Mouse (Mus musculus) spleen, postnatal 4 days (tissue): ENCODE data around the gene Lsm12.
"Not testable (repeated sequence)": the region's sequence is repeated elsewhere in the genome, so short reads cannot be mapped to it uniquely, and the experiment has no call there.

Experiments
- DNase-seq, 2 experiments: peaks; one replicate each; pipeline ENCODE4 v3.0.0; 2022; ENCODE audit warnings: low spot score in 2 of 2

Gene Lsm12

GRCm38 (mm10) chr11:102186235-102186634 lies 1.1 kb upstream of the Lsm12 start:
- DNase-seq = no peak

DNA sequence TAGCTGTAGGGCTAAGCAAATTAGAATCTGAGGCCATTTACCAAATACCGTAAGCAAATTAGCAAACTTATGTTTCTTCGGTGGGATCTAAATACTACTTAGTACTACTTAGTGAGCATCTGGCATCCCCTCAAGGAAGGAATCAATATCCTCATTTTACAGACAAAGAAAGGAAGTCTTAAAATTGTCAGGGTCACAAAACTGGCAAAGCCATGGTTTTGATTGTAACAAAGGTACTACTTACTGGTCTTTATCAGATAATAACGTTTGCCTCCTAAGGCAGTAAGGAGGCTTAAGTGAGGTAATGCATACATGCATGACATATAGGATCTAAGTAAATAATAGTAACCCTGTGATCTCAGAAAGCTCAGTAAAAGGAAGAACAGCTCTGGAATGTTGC lies 581 bp upstream of the Lsm12 start:
- DNase-seq = no peak

DNA sequence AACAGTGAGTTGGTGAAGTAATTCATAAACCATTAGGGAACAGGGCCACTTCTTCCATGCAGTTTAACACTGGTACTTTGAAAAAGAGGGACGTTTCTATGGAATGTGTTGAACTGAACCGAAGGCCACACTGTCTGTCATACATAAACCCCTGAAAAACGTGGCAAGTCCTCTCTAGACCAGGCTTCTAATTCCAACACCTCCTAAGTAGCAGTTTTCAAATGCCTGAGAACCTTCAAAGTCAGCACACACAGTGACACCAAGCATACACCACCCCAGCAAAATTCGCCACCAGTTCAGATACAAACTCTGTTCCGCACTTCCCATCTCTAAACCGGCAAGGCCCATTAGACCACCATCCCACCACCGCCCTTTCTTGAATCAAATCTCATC lies 847 bp downstream of the Lsm12 start:
- no peak for DNase-seq

GRCm38 (mm10) chr11:102179836-102180235 lies 5.3 kb downstream of the Lsm12 start:
- no peak for DNase-seq

- DNase-seq = no peak
Observed at GRCm38 (mm10) chr11:102168689-102169088, 16.4 kb downstream of the Lsm12 start.

- DNase-seq = no peak
Observed at GRCm38 (mm10) chr11:102167539-102167938, 17.6 kb downstream of the Lsm12 start.

DNA sequence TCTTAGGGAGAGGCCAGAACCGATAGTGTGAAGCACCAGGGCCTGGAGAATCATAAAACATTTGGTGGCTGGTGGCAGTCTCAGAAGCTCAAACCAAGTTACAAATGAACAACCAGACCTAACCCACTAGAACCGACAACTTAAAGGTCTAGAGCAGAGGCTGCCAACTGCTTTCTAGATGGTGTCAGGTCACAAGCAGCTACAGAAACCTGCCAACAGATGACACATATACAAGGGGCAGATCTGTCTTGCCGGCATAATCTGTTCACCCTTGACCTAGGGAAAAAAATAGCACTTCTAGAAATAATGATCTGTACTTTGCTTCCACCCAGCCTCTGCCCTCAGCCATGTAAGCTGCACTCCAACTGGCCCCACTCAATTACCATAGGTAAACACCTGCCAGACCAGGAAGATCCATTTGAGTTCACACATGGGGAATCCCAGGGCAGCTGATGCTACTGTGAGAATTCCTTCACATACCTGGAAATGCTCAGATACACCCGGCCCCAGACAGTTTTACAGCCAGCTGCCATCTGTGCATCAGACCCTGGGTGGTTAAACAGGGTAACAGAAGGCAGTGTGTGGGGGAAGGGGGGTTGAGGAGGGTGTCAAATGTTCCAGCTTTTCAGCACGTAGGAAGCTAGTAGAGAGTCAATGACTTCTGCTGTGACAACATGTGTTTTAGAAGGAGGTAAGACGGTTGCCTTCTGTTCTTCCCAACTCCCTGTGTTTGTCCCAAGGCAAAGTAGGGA lies 18.9 kb downstream of the Lsm12 start:
- DNase-seq = no peak

GRCm38 (mm10) chr11:102159781-102160180 lies 25.3 kb downstream of the Lsm12 start:
- DNase-seq = no peak

GRCm38 (mm10) chr11:102158024-102158423 lies 27.1 kb downstream of the Lsm12 start:
- not testable (repeated sequence) for DNase-seq

DNA sequence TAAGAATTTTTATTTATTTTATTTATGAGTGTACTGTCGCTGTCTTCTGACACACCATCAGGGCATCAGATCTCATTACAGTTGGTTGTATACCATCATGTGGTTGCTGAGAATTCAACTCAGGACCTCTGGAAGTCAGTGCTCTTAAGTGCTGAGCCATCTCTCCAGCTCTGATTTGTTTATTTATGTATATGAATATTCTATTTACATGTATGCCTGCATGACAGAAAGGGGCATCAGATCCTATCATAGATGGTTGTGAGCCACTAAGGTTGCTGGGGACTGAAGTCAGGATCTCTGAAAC lies 28.4 kb downstream of the Lsm12 start:
- DNase-seq = no peak

DNA sequence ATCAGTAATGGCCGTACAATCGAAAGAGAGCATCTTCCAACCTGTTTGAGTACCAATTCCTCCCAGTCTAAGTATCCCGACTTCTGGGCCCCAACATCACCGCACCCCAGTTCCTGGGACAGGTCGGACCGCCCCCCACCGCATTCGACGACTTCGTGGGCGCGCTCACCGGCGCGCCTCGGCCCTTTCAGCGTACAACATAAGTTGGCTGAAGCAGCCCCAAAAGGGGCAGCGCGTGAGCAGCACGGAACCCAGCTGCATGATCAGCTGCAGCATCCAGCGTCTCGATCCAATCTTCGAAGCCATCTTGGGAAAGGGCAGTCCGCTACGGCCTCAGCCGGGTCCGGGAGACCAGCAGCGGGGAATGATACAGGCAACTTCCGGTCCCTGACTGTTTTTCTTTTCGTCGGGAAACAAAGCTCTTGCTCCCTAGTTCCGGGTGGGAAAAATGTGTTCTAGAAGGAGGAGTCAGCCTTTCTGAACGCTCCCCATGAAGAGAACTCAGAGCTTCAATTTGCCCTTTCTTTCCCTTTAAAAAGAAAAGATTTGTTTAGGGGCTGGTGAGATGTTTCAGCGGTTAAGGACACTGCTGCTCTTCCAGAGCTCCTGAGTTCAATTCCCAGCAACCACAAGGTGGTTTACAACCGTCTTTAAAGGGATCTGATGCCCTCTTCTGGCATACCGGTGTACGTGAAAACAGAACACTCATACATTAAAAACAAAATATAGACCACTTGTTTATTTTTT lies 28.9 kb downstream of the Lsm12 start, which contains the start of gene Tmem101:
Gene Tmem101, minus strand, starts transcription at position 366 of the 747 bp plus-strand sequence.
- peak; percentile 87 to 91 for DNase-seq

DNA sequence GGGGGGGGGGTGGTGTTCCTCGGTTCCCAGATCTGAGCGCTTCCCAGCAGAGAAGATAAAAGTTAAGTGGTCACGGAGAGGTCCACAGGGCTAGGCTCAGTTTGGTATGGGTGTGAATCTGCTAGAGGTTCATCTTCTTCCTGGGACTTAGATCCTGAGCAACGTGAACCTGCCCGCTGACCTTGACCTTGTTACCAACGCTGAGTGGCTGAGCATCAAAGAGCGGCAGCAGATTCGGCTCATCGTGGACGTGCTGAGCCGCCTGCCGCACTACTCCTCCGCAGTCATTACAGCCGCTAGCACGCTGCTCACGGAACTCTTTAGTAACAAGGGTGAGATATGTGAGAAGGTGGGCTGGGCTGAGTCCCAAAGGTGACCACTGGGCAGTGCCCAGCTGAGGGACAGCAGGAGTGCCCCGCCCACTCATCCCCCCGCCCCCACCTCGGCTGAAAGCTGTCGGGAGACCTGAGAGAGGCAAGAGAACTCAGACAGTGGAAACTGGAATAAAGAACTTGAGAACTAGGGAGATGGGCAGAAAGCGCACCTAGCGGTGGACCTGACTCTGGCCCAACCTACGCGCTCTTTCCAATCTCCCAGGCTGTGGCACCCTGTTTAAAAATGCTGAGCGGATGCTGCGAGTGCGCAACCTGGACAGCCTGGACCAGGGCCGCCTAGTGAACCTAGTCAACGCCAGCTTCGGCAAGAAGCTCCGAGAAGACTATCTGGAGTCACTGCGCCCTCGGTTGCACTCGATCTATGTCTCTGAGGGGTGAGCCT lies 37.7 kb downstream of the Lsm12 start:
- no peak for DNase-seq

GRCm38 (mm10) chr11:102146531-102146930 lies 38.6 kb downstream of the Lsm12 start:
- DNase-seq = peak in 1 of 2 experiments; percentile 65

DNA sequence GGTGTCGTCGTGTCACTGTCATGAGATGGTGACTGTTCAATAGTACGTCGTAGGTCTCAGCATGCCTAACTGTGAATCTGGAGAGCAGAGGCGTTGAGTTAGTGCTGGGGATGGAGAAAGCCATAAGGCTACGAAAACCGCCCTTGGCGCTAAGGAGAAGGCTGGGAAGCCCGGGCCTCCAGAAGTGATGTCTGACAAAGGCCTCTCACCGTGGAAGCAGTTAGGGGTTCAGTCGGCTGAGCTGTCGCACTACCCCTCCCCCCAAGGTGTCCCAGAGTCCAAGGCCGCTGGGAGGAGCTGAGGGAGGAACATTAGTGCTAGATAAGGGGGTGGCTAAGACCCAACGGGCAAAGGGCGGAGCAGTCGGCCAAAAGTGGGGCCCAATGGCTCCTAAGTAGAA lies 39.1 kb downstream of the Lsm12 start:
- DNase-seq = peak; percentile 29 to 67

- DNase-seq = peak; percentile 30 to 65
Observed at GRCm38 (mm10) chr11:102145471-102146001, 39.6 kb downstream of the Lsm12 start, which contains the start of gene Nags. Nags (plus strand) TSS chr11:102145513.

GRCm38 (mm10) chr11:102144957-102145470 lies 40.1 kb downstream of the Lsm12 start:
- DNase-seq = no peak

GRCm38 (mm10) chr11:102142355-102142754 lies 42.7 kb downstream of the Lsm12 start:
- DNase-seq = no peak

- DNase-seq = peak; percentile 61 to 85
Observed at GRCm38 (mm10) chr11:102140508-102140907, 44.6 kb downstream of the Lsm12 start.

GRCm38 (mm10) chr11:102138447-102138740 lies 46.7 kb downstream of the Lsm12 start:
- peak; percentile 56 to 84 for DNase-seq

DNA sequence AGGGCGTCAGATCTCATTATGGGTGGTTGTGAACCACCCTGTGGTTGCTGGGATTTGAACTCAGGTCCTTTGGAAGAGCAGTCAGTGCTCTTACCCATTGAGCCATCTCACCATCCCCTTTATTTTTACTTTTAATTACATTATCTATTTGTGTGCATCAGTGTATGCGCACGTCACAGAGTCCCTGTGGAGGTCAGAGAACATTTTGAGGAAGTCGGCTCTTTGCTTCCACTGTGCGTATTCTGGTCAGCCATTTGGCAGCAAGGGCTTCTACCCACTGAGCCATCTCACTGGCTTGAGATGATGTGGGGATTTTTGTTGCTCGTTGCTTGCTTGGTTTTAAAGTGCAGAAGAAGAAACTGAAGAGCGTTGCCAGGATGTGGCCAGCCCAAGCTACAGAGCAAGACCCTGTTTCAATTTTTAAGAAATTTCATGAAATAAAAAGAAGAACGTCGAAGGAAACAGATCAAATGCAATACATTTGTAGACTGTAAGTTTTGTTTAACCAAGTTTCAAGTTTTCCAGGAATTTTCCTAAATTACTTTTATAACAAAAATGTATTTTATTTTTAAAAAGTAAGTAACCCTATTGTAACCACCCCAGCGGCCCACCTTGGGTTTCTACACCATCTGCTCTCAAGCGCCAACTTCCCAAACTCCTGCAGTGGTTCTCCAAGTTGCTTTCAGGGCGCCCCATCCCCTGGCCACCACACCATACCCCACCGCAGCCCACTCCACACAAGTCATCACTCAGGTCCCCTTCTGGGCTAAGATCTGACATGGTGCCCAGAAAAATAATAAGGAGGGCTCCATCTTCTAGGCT lies 47.3 kb downstream of the Lsm12 start:
- DNase-seq = no peak

GRCm38 (mm10) chr11:102134516-102134915 lies 50.6 kb downstream of the Lsm12 start:
- DNase-seq = no peak
